15 mouse cellular contexts compared by ENCODE assay signal in the genomic region with DNA sequence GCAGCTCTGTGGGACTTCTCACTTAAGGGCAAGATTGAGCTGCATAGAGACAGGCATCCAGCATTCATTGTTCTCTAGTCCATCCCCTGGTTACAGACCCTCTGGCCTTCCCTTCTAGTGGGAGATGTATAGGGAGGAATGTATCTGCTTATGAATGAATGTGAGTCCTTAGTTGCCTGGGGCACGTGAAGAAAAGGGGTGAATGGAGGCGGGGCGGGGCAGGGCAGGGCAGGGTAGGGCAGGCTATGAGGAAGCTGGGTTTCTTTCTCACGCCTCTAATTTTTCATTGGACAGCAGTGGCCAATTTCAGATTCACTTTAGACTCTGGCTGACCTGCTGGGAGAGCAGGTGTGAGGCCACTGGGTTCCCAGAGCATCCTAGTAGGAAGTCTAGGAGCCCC. TPM values are rescaled to one million over a fixed set of nuclear protein-coding genes. Genes with fewer than 3 reads are reported as not detected.
DNase-seq lines count a peak whose midpoint lies in the region; ATAC-seq lines count a peak whose summit lies in the region.
"Had no signal": no experiment of that assay in that cellular context is flagged by ENCODE, and none has a peak within 500 bp of the region (broad histone marks: within the 10 kb centered on the region; RNA-seq: fewer than 3 reads in every experiment).

No protein-coding gene starts in this region.

- no peak for ATAC-seq in kidney, embryonic 14.5 days (ENCODE audit: low FRiP score, low TSS enrichment)
- peak; percentile 34; the same call in 1 of the 2 replicates for ATAC-seq in hindbrain, embryonic 13.5 days (ENCODE audit: low FRiP score)
- ATAC-seq in midbrain, embryonic 11.5 days (ENCODE audit: low FRiP score) = peak; percentile 51
- peak; percentile 45; the same call in 1 of the 2 replicates for ATAC-seq in stomach, embryonic 16.5 days (ENCODE audit: insufficient read depth, low FRiP score)
- ATAC-seq: activated CD4-positive, CD25-positive, alpha-beta regulatory T cell, adult 4 months had no signal

- H3K9ac ChIP-seq in kidney, embryonic 14.5 days (ENCODE audit: low read depth, low read length) = no peak overlapping the region
- 0 out of 2 replicates have a peak overlapping the region, but pooled peaks have one; percentile 76 for H3K9ac ChIP-seq in hindbrain, embryonic 13.5 days
- H3K9ac ChIP-seq in midbrain, embryonic 11.5 days (ENCODE audit: low read length) = no peak overlapping the region; the same call in 1 of the 2 replicates
- H3K9ac ChIP-seq in stomach, embryonic 16.5 days (ENCODE audit: low read length) = no peak overlapping the region
- H3K9ac ChIP-seq: heart, embryonic 15.5 days had no signal

- H3K9me3 ChIP-seq in kidney, embryonic 14.5 days (ENCODE audit: control insufficient read depth, low read length) = no peaks in the 10 kb centered on the region
- H3K9me3 ChIP-seq in hindbrain, embryonic 13.5 days = no peaks in the 10 kb centered on the region
- no peaks in the 10 kb centered on the region for H3K9me3 ChIP-seq in midbrain, embryonic 11.5 days (ENCODE audit: control insufficient read depth, low read length)
- H3K9me3 ChIP-seq in stomach, embryonic 16.5 days (replicated peaks; ENCODE audit: control insufficient read depth, low read length) = no peaks in the 10 kb centered on the region
- H3K9me3 ChIP-seq: heart, embryonic 15.5 days had no signal

- no peak overlapping the region for H3K27ac ChIP-seq in kidney, embryonic 14.5 days (ENCODE audit: low read depth, low read length)
- H3K27ac ChIP-seq in hindbrain, embryonic 13.5 days = no peak overlapping the region
- H3K27ac ChIP-seq in midbrain, embryonic 11.5 days (ENCODE audit: low read depth, low read length) = no peak overlapping the region
- no peak overlapping the region for H3K27ac ChIP-seq in stomach, embryonic 16.5 days (ENCODE audit: low read length)
- H3K27ac ChIP-seq: gastrocnemius, adult 2 months; heart, embryonic 15.5 days had no signal

- peak overlapping the region; percentile 65; the same call in 1 of the 2 replicates for H3K4me2 ChIP-seq in kidney, embryonic 14.5 days (replicated peaks; ENCODE audit: low read depth, low read length)
- peak overlapping the region; percentile 82 for H3K4me2 ChIP-seq in hindbrain, embryonic 13.5 days
- no peak overlapping the region; the same call in 1 of the 2 replicates for H3K4me2 ChIP-seq in midbrain, embryonic 11.5 days
- no peak overlapping the region for H3K4me2 ChIP-seq in stomach, embryonic 16.5 days (ENCODE audit: low read depth, low read length)

- DNase-seq in kidney, postnatal 25 days = no peak
- DNase-seq in midbrain, embryonic 11.5 days (ENCODE audit: low spot score, missing footprints) = no peak
- no peak for DNase-seq in testis, postnatal 10 days (ENCODE audit: low spot score)
- no peak for DNase-seq in layer of hippocampus, postnatal 36 days
- DNase-seq in frontal cortex, postnatal 10 days (ENCODE audit: low spot score in 2 of 2) = no peak
- DNase-seq: gastrocnemius, adult 2 months; kidney, adult 8-10 months; lung, postnatal 14 days had no signal

- no peak overlapping the region for H3K4me3 ChIP-seq in kidney, embryonic 14.5 days (ENCODE audit: low read length)
- 0 out of 2 replicates have a peak overlapping the region, but pooled peaks have one; percentile 50 for H3K4me3 ChIP-seq in hindbrain, embryonic 13.5 days
- H3K4me3 ChIP-seq in midbrain, embryonic 11.5 days (ENCODE audit: low read depth, low read length) = no peak overlapping the region
- no peak overlapping the region for H3K4me3 ChIP-seq in stomach, embryonic 16.5 days (replicated peaks; ENCODE audit: low read length)
- H3K4me3 ChIP-seq: myocyte had no signal

- WGBS in kidney, embryonic 14.5 days = 57% methylated on average over 4 of the region's 4 CpGs
- WGBS in hindbrain, embryonic 13.5 days = 21% methylated on average over 4 of the region's 4 CpGs
- 48% methylated on average over 4 of the region's 4 CpGs for whole genome bisulfite sequencing in midbrain, embryonic 11.5 days
- WGBS in stomach, embryonic 16.5 days = 45% methylated on average over 4 of the region's 4 CpGs

- peaks cover 5% of the 10 kb centered on the region; the same call in 1 of the 2 replicates for H3K27me3 ChIP-seq in kidney, embryonic 14.5 days (ENCODE audit: control insufficient read depth, insufficient read depth, low read length)
- H3K27me3 ChIP-seq in hindbrain, embryonic 13.5 days = peaks cover 29% of the 10 kb centered on the region
- peaks cover 15% of the 10 kb centered on the region for H3K27me3 ChIP-seq in midbrain, embryonic 11.5 days (ENCODE audit: control insufficient read depth, insufficient read depth, low read length)
- peaks cover 19% of the 10 kb centered on the region for H3K27me3 ChIP-seq in stomach, embryonic 16.5 days (ENCODE audit: control insufficient read depth, insufficient read depth, low read length)

- H3K36me3 ChIP-seq in kidney, embryonic 14.5 days (ENCODE audit: control insufficient read depth, insufficient read depth, low read length) = no peaks in the 10 kb centered on the region
- H3K36me3 ChIP-seq in hindbrain, embryonic 13.5 days = no peaks in the 10 kb centered on the region
- H3K36me3 ChIP-seq in midbrain, embryonic 11.5 days (ENCODE audit: control insufficient read depth, insufficient read depth, low read length) = no peaks in the 10 kb centered on the region
- H3K36me3 ChIP-seq in stomach, embryonic 16.5 days (ENCODE audit: control insufficient read depth, insufficient read depth, low read length) = no peaks in the 10 kb centered on the region
- H3K36me3 ChIP-seq: heart, embryonic 15.5 days had no signal

- peaks cover 11% of the 10 kb centered on the region; the same call in 1 of the 2 replicates for H3K4me1 ChIP-seq in kidney, embryonic 14.5 days (ENCODE audit: control insufficient read depth, insufficient read depth, low read length)
- peaks cover 21% of the 10 kb centered on the region for H3K4me1 ChIP-seq in hindbrain, embryonic 13.5 days (replicated peaks)
- peaks cover 10% of the 10 kb centered on the region for H3K4me1 ChIP-seq in midbrain, embryonic 11.5 days (ENCODE audit: control insufficient read depth, insufficient read depth, low read length)
- H3K4me1 ChIP-seq in stomach, embryonic 16.5 days (ENCODE audit: control insufficient read depth, insufficient read depth, low read length) = no peaks in the 10 kb centered on the region

RNA-seq across cellular contexts. Expression of a gene that starts 0.5 kb away (rescaled TPM):
- 6.6 and 11.2 TPM in 2 replicates for polyA plus RNA-seq in kidney, embryonic 14.5 days (2014; fragmentation: Nextera tagmentation; extraction: Ambion mirVana)
- polyA plus RNA-seq in hindbrain, embryonic 13.5 days (2015; fragmentation: Nextera tagmentation; extraction: Ambion mirVana) = 2.3 and 2.6 TPM in 2 replicates
- 0.29 and 0.45 TPM in 2 replicates for polyA plus RNA-seq in midbrain, embryonic 11.5 days (2014; fragmentation: Nextera tagmentation; extraction: Ambion mirVana)
- 2.6 and 3.7 TPM in 2 replicates for polyA plus RNA-seq in stomach, embryonic 16.5 days (2015; fragmentation: Nextera tagmentation; extraction: Ambion mirVana)
- 1 to 10 TPM; 1.9 to 2.2 TPM for total RNA-seq in layer of hippocampus, postnatal 36 days (2021)
- total RNA-seq: liver, adult 2 months had no signal

Comparison
In these comparisons a context has a peak if more than half of its experiments do, and no peak if none do; other contexts are left out.
1. H3K4me2 ChIP-seq: peak in kidney, embryonic 14.5 days (single experiment) and hindbrain, embryonic 13.5 days (single experiment); none in midbrain, embryonic 11.5 days (single experiment) and stomach, embryonic 16.5 days (single experiment).